Mouse (Mus musculus) myocyte (in vitro differentiated cells): Measurements from ENCODE around the gene Ppox. TPM values are rescaled to one million over a fixed set of nuclear protein-coding genes. Genes with fewer than 3 reads are reported as not detected.

Experiments
- H3K27me3 ChIP-seq: one replicate; pipeline ENCODE4 v1.6.1; 2011; ENCODE audit not compliant: control insufficient read depth, insufficient read depth, insufficient read length
- H3K36me3 ChIP-seq: one replicate; pipeline ENCODE4 v1.6.1; 2011; ENCODE audit not compliant: control insufficient read depth, insufficient read depth
- H3K4me2 ChIP-seq: one replicate; pipeline ENCODE4 v1.6.1; 2011; ENCODE audit warnings: low read depth, control low read depth
- H3K4me3 ChIP-seq: one replicate; pipeline ENCODE4 v1.5.1; 2011; ENCODE audit warnings: mild to moderate bottlenecking, control low read depth, moderate library complexity
- H3K79me2 ChIP-seq: one replicate; pipeline ENCODE4 v1.6.1; 2011; ENCODE audit not compliant: control insufficient read depth, insufficient read depth
- H3ac ChIP-seq: one replicate; pipeline ENCODE4 v1.6.1; 2011; ENCODE audit not compliant: control insufficient read depth, insufficient read length
- CEBPB ChIP-seq: IDR thresholded peaks from 2 replicates; pipeline ENCODE4 v1.6.1; 2011; ENCODE audit warnings: mild to moderate bottlenecking, moderate library complexity; ENCODE audit not compliant: poor library complexity, insufficient read depth, severe bottlenecking
- E2F4 ChIP-seq: IDR thresholded peaks from one replicate; pipeline ENCODE4 v1.6.1; 2011; ENCODE audit warnings: mild to moderate bottlenecking, control low read depth, moderate library complexity; ENCODE audit not compliant: insufficient read depth
- MAX ChIP-seq: IDR thresholded peaks from one replicate; pipeline ENCODE4 v1.6.1; 2011; ENCODE audit warnings: low read depth, mild to moderate bottlenecking, control low read depth
- MYOD1 ChIP-seq, 3 experiments: IDR thresholded peaks; one replicate each; pipeline ENCODE4 v1.6.1; 2011; ENCODE audit warnings: control low read depth in 2 of 3, low read depth in 2 of 3, mild to moderate bottlenecking in 2 of 3, moderate library complexity in 1 of 3; ENCODE audit not compliant: insufficient read length in 2 of 3, control insufficient read depth in 1 of 3
- MYOG ChIP-seq, 3 experiments: IDR thresholded peaks; one replicate each; pipeline ENCODE4 v1.6.1; 2011; ENCODE audit warnings: control low read depth in 2 of 3, low read depth in 2 of 3, mild to moderate bottlenecking in 2 of 3; ENCODE audit not compliant: insufficient read length in 2 of 3, control insufficient read depth in 1 of 3, insufficient read depth in 1 of 3
- POLR2A ChIP-seq: IDR thresholded peaks from one replicate; pipeline ENCODE4 v1.6.1; 2011; ENCODE audit warnings: low read depth, mild to moderate bottlenecking, control low read depth, moderate library complexity; ENCODE audit not compliant: insufficient read length
- POLR2AphosphoS2 ChIP-seq: IDR thresholded peaks from one replicate; pipeline ENCODE4 v1.6.1; 2011; ENCODE audit warnings: low read depth, control low read depth; ENCODE audit not compliant: insufficient read length
- REST ChIP-seq: IDR thresholded peaks from one replicate; pipeline ENCODE4 v1.6.1; 2011; ENCODE audit warnings: mild to moderate bottlenecking, control low read depth, moderate library complexity; ENCODE audit not compliant: insufficient read depth, insufficient read length
- SRF ChIP-seq: IDR thresholded peaks from one replicate; pipeline ENCODE4 v1.6.1; 2011; ENCODE audit warnings: low read depth; ENCODE audit not compliant: control insufficient read depth, insufficient read length
- TCF12 ChIP-seq: IDR thresholded peaks from one replicate; pipeline ENCODE4 v1.6.1; 2011; ENCODE audit warnings: mild to moderate bottlenecking, control low read depth; ENCODE audit not compliant: poor library complexity, insufficient read depth, severe bottlenecking
- TCF3 ChIP-seq: IDR thresholded peaks from one replicate; pipeline ENCODE4 v1.6.1; 2011; ENCODE audit warnings: low read depth, control low read depth; ENCODE audit not compliant: insufficient read length
- USF1 ChIP-seq: IDR thresholded peaks from one replicate; pipeline ENCODE4 v1.6.1; 2011; ENCODE audit warnings: low read depth, mild to moderate bottlenecking, control low read depth, moderate library complexity
- polyA plus RNA-seq: library from polyadenylated mRNA; unstranded; fragments of >200 nt; fragmentation: generic; extraction: Trizol; gene quantifications from one replicate; pipeline ENCODE4 v1.2.1, GENCODE M21; 2012; ENCODE audit warnings: missing spikeins

The Ppox gene
- polyA plus RNA-seq, 1 experiment = 11.7 TPM

DNA sequence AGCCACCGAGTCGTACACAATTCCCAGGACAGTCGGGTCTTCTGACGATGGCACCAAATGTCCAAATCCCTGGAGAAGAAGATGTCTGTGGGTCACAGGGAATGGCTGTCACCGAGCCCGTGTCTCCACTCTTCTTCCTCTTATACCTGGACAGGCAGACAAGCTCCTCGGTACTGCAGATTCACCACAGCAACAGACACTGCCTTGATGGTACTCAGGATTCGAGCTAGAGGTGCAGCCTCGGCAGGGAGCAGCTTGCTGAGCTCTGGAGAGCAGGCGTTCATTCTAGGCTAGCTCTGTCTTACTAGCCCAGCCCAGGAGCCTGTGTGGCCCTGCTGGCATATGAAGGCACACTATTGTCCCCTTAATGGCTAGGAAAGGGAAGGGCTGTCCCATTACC lies 3.2 kb downstream of the Ppox start:
- H3K4me2 ChIP-seq = no peak overlapping the region
- H3K79me2 ChIP-seq = no peaks in the 10 kb centered on the region
- no peak overlapping the region for H3K4me3 ChIP-seq
- no peak overlapping the region for H3ac ChIP-seq
- TF ChIP-seq TCF3 (no peak), CEBPB (no peak), POLR2A (no peak), USF1 (no peak), SRF (no peak), MYOD1 (IDR thresholded peaks at IDR 0.05; ENCODE audit: control insufficient read depth in 1 of 3, insufficient read length in 2 of 3, low read depth in 2 of 3) (no peak), MYOG (IDR thresholded peaks at IDR 0.05; ENCODE audit: control insufficient read depth in 1 of 3, insufficient read depth in 1 of 3, insufficient read length in 2 of 3, low read depth in 2 of 3) (no peak), TCF12 (no peak)
- no peaks in the 10 kb centered on the region for H3K27me3 ChIP-seq
- peaks cover 10% of the 10 kb centered on the region for H3K36me3 ChIP-seq

DNA sequence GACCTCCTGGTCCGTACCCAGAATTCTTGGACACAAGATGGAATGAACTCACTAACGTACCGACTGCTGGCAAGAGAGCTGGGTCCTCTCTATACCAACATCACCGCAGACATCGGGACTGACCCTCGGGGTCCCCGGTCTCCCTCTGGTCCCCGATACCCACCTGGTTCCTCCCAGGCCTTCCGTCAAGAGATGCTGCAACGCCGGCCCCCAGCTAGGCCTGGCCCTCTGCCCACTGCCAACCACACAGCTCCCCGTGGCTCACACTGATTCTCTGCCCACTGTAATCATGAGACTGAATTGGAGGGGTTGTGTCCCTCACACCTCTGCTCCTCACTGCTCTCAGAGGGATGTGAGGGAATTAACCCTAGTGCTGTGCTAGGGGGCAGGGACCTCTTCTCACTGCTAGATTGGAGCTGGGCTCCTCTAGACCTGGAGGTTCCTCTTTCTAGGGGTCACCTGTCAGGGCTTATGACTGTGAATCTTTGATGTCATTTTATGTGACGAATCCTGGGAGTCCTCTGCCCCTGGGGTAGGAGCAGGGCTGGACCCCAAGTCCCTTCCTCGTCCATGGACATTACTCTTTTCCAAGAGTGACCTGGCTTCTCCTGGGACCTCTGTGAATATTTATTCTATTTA lies 4.8 kb downstream of the Ppox start:
- Histone ChIP-seq H3K27me3 (no peaks in the 10 kb centered on the region), H3ac (no peak overlapping the region), H3K79me2 (no peaks in the 10 kb centered on the region), H3K4me2 (no peak overlapping the region), H3K4me3 (no peak overlapping the region), H3K36me3 (peaks cover 10% of the 10 kb centered on the region)
- TF ChIP-seq POLR2AphosphoS2 = no peak
- no peak for TF ChIP-seq SRF
- no peak for TF ChIP-seq REST
- no peak for TF ChIP-seq TCF3
- TF ChIP-seq MYOG (IDR thresholded peaks at IDR 0.05; ENCODE audit: control insufficient read depth in 1 of 3, insufficient read depth in 1 of 3, insufficient read length in 2 of 3, low read depth in 2 of 3) = no peak
- no peak for TF ChIP-seq USF1
- no peak for TF ChIP-seq TCF12
- TF ChIP-seq MYOD1 (IDR thresholded peaks at IDR 0.05; ENCODE audit: control insufficient read depth in 1 of 3, insufficient read length in 2 of 3, low read depth in 2 of 3) = no peak
- no peak for TF ChIP-seq MAX
- no peak for TF ChIP-seq E2F4
- no peak for TF ChIP-seq POLR2A
- no peak for TF ChIP-seq CEBPB

DNA sequence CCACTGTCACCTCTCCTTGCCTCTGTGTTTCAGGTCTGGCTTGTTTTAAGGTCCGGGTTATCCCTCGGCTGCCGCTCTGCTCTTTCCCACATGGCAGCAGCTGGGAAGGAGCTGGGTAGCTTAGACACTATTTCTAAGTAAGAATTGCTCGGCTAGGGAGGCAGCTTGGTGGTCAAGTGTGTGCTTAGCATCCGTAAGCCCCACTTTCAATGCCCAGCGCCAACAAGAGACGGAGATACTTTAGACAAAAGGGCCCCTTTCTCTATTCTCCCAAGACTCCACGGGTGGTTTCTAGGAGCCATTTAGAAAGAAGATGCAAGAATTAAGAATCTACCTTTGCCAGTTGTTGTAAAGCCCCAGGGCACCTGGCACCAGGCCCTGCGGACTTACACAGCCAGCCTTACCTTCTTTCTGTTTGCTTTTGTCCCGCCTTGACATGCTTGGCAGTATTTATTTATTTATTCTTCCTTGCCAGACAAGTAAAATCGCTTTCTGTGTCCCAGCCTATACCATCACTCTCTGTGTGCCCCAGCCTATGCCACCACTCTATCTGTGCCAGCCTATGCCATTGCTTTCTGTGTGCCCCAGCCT lies 5.7 kb downstream of the Ppox start:
- no peak overlapping the region for H3ac ChIP-seq
- no peaks in the 10 kb centered on the region for H3K27me3 ChIP-seq
- peaks cover 3% of the 10 kb centered on the region for H3K79me2 ChIP-seq
- H3K4me3 ChIP-seq = no peak overlapping the region
- H3K36me3 ChIP-seq = peaks cover 10% of the 10 kb centered on the region
- no peak for TF ChIP-seq TCF12
- no peak overlapping the region for H3K4me2 ChIP-seq

DNA sequence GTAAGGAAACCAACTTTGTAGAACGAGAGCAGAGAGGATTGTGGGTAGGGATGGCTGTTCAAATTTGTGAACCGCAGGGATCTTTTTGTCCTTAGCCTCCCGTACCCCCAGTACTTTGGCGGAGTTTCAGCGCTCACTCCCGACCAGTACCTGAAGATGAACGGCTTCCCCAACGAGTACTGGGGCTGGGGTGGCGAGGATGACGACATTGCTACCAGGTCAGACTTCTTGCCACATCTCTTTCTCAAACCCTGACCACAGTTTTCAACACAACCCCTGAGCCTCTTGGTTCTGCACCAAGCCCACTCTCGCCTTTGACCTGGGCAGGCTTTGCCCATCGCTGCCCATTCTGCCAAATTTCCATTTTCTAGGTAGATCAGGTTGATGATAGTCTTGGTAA lies 6.8 kb downstream of the Ppox start:
- Histone ChIP-seq H3K79me2 (peaks cover 3% of the 10 kb centered on the region), H3K4me3 (no peak overlapping the region), H3K27me3 (no peaks in the 10 kb centered on the region), H3ac (no peak overlapping the region), H3K4me2 (no peak overlapping the region), H3K36me3 (peaks cover 10% of the 10 kb centered on the region)
- no peak for TF ChIP-seq TCF3

DNA sequence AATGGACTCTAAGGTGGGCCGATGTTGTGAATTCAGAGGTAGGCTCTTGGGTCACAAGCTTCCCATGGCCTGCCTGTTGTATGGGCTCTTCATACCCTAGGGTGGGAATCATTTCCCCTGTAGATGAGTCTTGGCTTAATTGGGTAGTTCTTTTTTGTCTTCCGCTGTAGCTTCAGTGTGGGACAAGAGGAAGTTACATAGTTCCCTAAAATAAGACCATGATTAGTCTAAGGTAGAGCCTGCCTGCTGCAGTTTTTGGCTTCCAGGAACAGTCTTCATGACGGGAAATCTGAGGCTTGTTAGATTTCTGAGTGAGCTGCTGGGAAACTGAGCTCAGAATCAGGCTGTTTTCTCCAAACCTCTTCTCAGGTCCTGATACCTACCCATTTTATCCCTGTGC lies 8.9 kb downstream of the Ppox start:
- no peaks in the 10 kb centered on the region for H3K27me3 ChIP-seq
- no peak overlapping the region for H3ac ChIP-seq
- H3K4me2 ChIP-seq = no peak overlapping the region
- H3K79me2 ChIP-seq = peaks cover 3% of the 10 kb centered on the region
- no peak for TF ChIP-seq MAX
- no peak for TF ChIP-seq MYOD1 (IDR thresholded peaks at IDR 0.05; ENCODE audit: control insufficient read depth in 1 of 3, insufficient read length in 2 of 3, low read depth in 2 of 3)
- no peak for TF ChIP-seq POLR2A
- no peak for TF ChIP-seq SRF
- TF ChIP-seq MYOG (IDR thresholded peaks at IDR 0.05; ENCODE audit: control insufficient read depth in 1 of 3, insufficient read depth in 1 of 3, insufficient read length in 2 of 3, low read depth in 2 of 3) = no peak
- TF ChIP-seq REST = no peak
- TF ChIP-seq USF1 = no peak
- TF ChIP-seq POLR2AphosphoS2 = no peak
- TF ChIP-seq TCF3 = no peak
- TF ChIP-seq CEBPB = no peak
- no peak for TF ChIP-seq E2F4
- TF ChIP-seq TCF12 = no peak
- H3K4me3 ChIP-seq = no peak overlapping the region
- peaks cover 10% of the 10 kb centered on the region for H3K36me3 ChIP-seq
